Mouse (Mus musculus) C2C12 (cell line): ENCODE results near the gene Usf3. TPM values are rescaled to one million over a fixed set of nuclear protein-coding genes. Genes with fewer than 3 reads are reported as not detected.

Source experiments
- H3K27me3 ChIP-seq: one replicate; pipeline ENCODE4 v1.6.1; 2011; ENCODE audit not compliant: control insufficient read depth, insufficient read depth, insufficient read length
- H3K36me3 ChIP-seq: one replicate; pipeline ENCODE4 v1.6.1; 2011; ENCODE audit not compliant: control insufficient read depth, insufficient read depth
- H3K4me3 ChIP-seq: one replicate; pipeline ENCODE4 v1.5.1; 2011; ENCODE audit warnings: mild to moderate bottlenecking, control low read depth; ENCODE audit not compliant: poor library complexity, insufficient read depth, severe bottlenecking
- H3K79me2 ChIP-seq: one replicate; pipeline ENCODE4 v1.6.1; 2011; ENCODE audit not compliant: control insufficient read depth, insufficient read depth
- H3K79me3 ChIP-seq: one replicate; pipeline ENCODE4 v1.6.1; 2011; ENCODE audit warnings: low read depth, control low read depth
- H3ac ChIP-seq: one replicate; pipeline ENCODE3; 2011; ENCODE audit warnings: low read depth; ENCODE audit not compliant: control insufficient read depth, insufficient read length
- CEBPB ChIP-seq: IDR thresholded peaks from one replicate; pipeline ENCODE4 v1.6.1; 2011; ENCODE audit warnings: low read depth, mild to moderate bottlenecking, control low read depth, moderate library complexity
- CTCF ChIP-seq: IDR thresholded peaks from one replicate; pipeline ENCODE4 v1.5.1; 2011; ENCODE audit not compliant: control insufficient read depth, insufficient read depth, insufficient read length
- FOSL1 ChIP-seq: IDR thresholded peaks from one replicate; pipeline ENCODE4 v1.8.0; 2011; ENCODE audit warnings: mild to moderate bottlenecking, low read length; ENCODE audit not compliant: poor library complexity, insufficient read depth, severe bottlenecking
- MAX ChIP-seq: IDR thresholded peaks from one replicate; pipeline ENCODE4 v1.6.1; 2011; ENCODE audit warnings: mild to moderate bottlenecking, control low read depth
- MYOD1 ChIP-seq: IDR thresholded peaks from one replicate; pipeline ENCODE4 v1.6.1; 2011; ENCODE audit warnings: low read depth; ENCODE audit not compliant: control insufficient read depth, insufficient read length
- MYOG ChIP-seq: IDR thresholded peaks from one replicate; pipeline ENCODE4 v1.6.1; 2011; ENCODE audit not compliant: control insufficient read depth, insufficient read length; ENCODE audit errors: extremely low read depth
- USF1 ChIP-seq: IDR thresholded peaks from one replicate; pipeline ENCODE4 v1.6.1; 2011; ENCODE audit warnings: low read depth, mild to moderate bottlenecking, control low read depth, moderate library complexity
- polyA plus RNA-seq: library from polyadenylated mRNA; unstranded; fragments of >200 nt; fragmentation: generic; extraction: Trizol; gene quantifications from one replicate; pipeline ENCODE4 v1.2.1, GENCODE M21; 2012; ENCODE audit warnings: missing spikeins

Gene Usf3
- polyA plus RNA-seq, 1 experiment: 2.2 TPM

DNA sequence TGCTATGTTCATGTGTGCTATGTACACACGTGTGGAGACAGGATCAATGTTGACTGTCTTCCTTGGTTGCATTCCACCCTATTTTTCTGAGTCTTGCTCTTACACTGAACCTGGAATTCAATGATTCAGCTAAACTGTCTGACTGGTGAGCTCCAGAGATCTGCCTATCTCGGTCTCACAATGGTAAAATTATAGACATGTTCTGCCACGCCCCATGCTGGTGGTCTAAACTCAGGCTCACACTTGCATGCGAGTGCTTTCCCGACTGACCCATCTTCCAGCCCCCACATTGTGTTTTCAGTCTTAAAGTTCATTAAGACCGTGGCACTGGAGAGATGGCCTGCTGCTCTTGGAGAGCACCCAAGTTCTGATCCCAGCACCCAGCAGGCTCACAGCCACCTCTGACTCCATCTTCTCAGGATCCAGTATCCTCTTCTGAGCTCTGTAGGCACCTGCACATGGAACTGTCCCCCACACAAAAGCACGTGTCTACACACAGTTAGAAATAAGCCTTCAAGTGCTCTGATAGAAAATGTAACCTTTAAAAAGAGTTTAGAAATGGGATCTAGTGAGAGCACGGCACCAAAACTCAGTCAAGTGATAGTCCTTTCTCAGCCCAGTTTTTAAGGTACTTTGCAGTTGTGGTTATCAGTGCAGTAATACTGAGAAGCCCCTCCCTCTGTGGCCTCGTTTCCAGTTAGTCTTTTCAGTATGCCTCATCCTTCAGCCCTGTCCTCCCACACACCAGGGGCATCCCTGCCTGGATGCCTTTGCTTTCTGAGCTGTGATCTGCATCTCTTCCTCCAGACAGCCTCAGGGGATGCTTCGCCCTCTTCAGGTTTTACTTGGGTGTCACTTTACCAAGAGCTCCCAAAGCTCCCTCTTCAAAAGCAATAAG lies 37.4 kb downstream of the Usf3 start:
- Histone ChIP-seq H3K79me2 (no peaks in the 10 kb centered on the region), H3ac (no peak overlapping the region), H3K79me3 (no peaks in the 10 kb centered on the region), H3K4me3 (no peak overlapping the region), H3K36me3 (peaks cover 10% of the 10 kb centered on the region), H3K27me3 (no peaks in the 10 kb centered on the region)
- TF ChIP-seq MYOD1 (no peak), MAX (no peak), USF1 (no peak), MYOG (no peak), FOSL1 (no peak), CTCF (no peak), CEBPB (no peak)

DNA sequence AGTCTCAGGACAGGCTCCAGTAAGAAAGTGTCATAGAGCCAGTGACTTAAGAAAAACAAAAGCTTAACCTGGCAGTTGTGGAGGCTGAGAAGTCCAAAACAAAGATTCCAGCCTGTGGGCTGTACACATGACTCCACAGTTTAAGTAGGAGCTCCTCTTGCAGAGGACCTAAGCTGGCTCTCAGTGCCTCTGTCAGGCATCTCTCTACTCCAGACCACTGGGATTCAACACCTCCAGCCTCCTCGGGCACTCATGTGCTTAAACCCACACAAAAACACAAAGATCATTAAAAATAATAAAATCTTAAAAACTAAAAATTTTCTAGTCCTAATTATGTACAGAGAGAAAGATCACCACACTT lies 38.0 kb downstream of the Usf3 start:
- no peak for TF ChIP-seq MAX
- no peak for TF ChIP-seq CEBPB
- TF ChIP-seq CTCF: no peak
- no peak for TF ChIP-seq USF1
- TF ChIP-seq FOSL1: no peak
- TF ChIP-seq MYOD1: no peak
- no peak for TF ChIP-seq MYOG
- Histone ChIP-seq H3K36me3 (peaks cover 10% of the 10 kb centered on the region), H3K79me2 (no peaks in the 10 kb centered on the region), H3K27me3 (no peaks in the 10 kb centered on the region), H3ac (no peak overlapping the region), H3K4me3 (no peak overlapping the region), H3K79me3 (no peaks in the 10 kb centered on the region)

DNA sequence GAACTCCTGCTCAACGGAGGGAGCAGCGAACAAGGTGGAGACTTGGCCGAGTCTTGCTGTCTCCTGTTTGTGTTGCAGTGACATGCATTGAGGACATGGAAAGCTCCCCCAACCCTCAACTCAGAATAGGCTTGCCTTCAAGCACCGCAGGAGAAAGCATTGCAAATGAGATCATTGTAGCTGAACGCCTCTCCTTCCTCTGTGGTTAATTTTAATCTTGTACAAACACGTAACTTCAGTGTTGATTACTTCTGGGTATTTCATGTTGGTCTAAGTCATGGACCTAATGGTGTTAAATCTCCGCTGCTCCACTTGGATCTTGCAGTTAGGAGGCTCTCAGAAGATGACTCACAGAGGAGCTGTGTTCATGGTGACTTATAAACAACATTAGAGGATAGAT lies 39.7 kb downstream of the Usf3 start:
- Histone ChIP-seq H3K27me3 (no peaks in the 10 kb centered on the region), H3K79me3 (no peaks in the 10 kb centered on the region), H3K4me3 (no peak overlapping the region), H3K79me2 (no peaks in the 10 kb centered on the region), H3K36me3 (peaks cover 14% of the 10 kb centered on the region), H3ac (no peak overlapping the region)
- no peak for TF ChIP-seq CEBPB
- no peak for TF ChIP-seq FOSL1
- TF ChIP-seq MAX: no peak
- TF ChIP-seq MYOD1: no peak
- TF ChIP-seq CTCF: no peak
- no peak for TF ChIP-seq USF1
- TF ChIP-seq MYOG: no peak

DNA sequence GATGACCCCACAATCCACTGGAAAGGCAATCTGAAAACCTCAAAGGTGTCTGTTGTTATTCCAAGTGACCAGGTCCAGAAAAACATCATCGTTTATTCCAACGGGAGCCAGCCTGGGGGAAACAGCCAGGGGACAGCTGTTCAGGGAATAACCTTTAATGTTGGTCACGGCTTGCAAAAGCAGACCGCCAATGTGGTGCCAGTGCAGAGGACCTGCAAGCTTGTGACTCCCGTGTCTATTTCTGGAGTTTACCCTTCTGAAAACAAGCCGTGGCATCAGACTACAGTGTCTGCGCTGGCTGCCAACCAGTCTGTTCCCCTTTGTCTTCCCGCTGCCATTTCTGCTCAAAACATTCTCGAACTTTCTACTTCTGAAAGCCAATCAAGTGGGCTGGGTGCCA lies 42.5 kb downstream of the Usf3 start:
- peaks cover 14% of the 10 kb centered on the region for H3K36me3 ChIP-seq
- H3K79me3 ChIP-seq: no peaks in the 10 kb centered on the region
- no peak for TF ChIP-seq MYOD1
- no peak for TF ChIP-seq FOSL1
- TF ChIP-seq USF1: no peak
- no peak for TF ChIP-seq CTCF
- no peak for TF ChIP-seq MYOG
- no peak for TF ChIP-seq MAX
- no peak for TF ChIP-seq CEBPB
- H3K79me2 ChIP-seq: no peaks in the 10 kb centered on the region
- no peaks in the 10 kb centered on the region for H3K27me3 ChIP-seq
- no peak overlapping the region for H3ac ChIP-seq
- H3K4me3 ChIP-seq: no peak overlapping the region

DNA sequence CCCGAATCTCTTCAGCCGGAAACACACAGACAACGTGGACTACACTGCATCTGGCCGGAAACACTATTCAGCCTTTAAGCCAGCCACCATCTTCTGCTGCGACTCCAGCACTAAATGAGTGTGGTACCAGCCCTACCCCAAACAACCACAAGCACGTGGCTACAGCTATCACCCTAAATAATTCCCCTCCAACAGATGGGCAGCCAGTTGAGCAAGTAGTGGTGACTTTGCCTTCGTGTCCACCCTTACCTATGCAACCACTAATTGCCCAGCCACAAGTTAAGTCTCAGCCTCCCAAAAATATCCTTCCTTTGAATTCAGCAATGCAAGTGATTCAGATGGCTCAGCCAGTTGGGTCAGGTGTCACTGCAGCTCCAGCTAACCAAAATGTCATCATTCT lies 43.4 kb downstream of the Usf3 start:
- Histone ChIP-seq H3K79me2 (no peaks in the 10 kb centered on the region), H3K79me3 (no peaks in the 10 kb centered on the region), H3K27me3 (no peaks in the 10 kb centered on the region), H3K36me3 (peaks cover 14% of the 10 kb centered on the region), H3K4me3 (no peak overlapping the region), H3ac (no peak overlapping the region)
- TF ChIP-seq USF1 (no peak), CEBPB (no peak), MYOG (no peak), FOSL1 (no peak), CTCF (no peak), MAX (no peak), MYOD1 (no peak)

DNA sequence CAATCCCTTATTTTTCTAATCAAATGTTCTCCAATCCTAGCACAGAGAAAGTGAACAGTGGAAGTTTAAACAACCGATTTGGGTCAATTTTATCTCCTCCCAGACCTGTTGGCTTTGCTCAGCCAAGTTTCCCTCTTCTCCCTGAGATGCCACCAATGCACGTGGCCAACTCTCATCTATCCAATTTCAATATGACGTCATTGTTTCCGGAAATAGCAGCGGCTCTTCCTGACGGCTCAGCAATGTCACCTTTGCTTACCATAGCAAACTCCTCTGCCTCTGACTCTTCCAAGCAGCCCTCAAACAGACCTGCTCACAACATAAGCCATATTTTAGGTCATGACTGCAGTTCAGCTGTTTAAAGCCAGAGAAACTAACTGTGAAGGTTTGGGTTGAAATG lies 48.4 kb downstream of the Usf3 start:
- H3K79me3 ChIP-seq: no peaks in the 10 kb centered on the region
- TF ChIP-seq CTCF: no peak
- no peak for TF ChIP-seq FOSL1
- TF ChIP-seq MAX: no peak
- no peak for TF ChIP-seq MYOG
- TF ChIP-seq CEBPB: no peak
- TF ChIP-seq USF1: no peak
- TF ChIP-seq MYOD1: no peak
- H3K36me3 ChIP-seq: peaks cover under 1% of the 10 kb centered on the region
- H3K27me3 ChIP-seq: no peaks in the 10 kb centered on the region
- H3K79me2 ChIP-seq: no peaks in the 10 kb centered on the region
- H3K4me3 ChIP-seq: no peak overlapping the region
- no peak overlapping the region for H3ac ChIP-seq
